Mouse (Mus musculus) kidney, embryonic 14.5 days (tissue): ENCODE measurements at regions not wholly inside any gene's neighbourhood (a gene's known extent, or its start where the extent isn't known, plus 50 kb on each side); places are given as distances from the start of the nearest gene placed in this dataset.

Experiments
- ATAC-seq: fragments of 200-750 bp; cut with Nextera tagmentation; 2 replicates; pipeline ENCODE4 v1.8.0; 2017; ENCODE audit warnings: moderate number of reproducible peaks, mild to moderate bottlenecking, moderate TSS enrichment, moderate library complexity; ENCODE audit not compliant: low FRiP score, low TSS enrichment
- H3K27ac ChIP-seq: fragments of 300-500 bp; sonication (generic); 2 replicates; pipeline ENCODE4 v1.5.1; 2014; ENCODE audit warnings: low read depth, mild to moderate bottlenecking, low read length, moderate library complexity, mixed read lengths
- H3K27me3 ChIP-seq: fragments of 300-500 bp; sonication (generic); 2 replicates; pipeline ENCODE4 v1.6.1; 2014; ENCODE audit warnings: mild to moderate bottlenecking, low read length; ENCODE audit not compliant: control insufficient read depth, insufficient read depth
- H3K36me3 ChIP-seq: fragments of 300-500 bp; sonication (generic); 2 replicates; pipeline ENCODE4 v1.6.1; 2014; ENCODE audit warnings: low read length, mixed read lengths; ENCODE audit not compliant: control insufficient read depth, insufficient read depth
- H3K4me1 ChIP-seq: fragments of 300-500 bp; sonication (generic); 2 replicates; pipeline ENCODE4 v1.6.1; 2014; ENCODE audit warnings: low read length, mixed read lengths; ENCODE audit not compliant: control insufficient read depth, insufficient read depth
- H3K4me2 ChIP-seq: fragments of 300-500 bp; sonication (generic); replicated peaks from 2 replicates; pipeline ENCODE4 v1.6.1; 2014; ENCODE audit warnings: low read depth, mild to moderate bottlenecking, low read length
- H3K4me3 ChIP-seq: fragments of 300-500 bp; sonication (generic); 2 replicates; pipeline ENCODE4 v1.5.1; 2014; ENCODE audit warnings: mild to moderate bottlenecking, low read length
- H3K9ac ChIP-seq: fragments of 300-500 bp; sonication (generic); 2 replicates; pipeline ENCODE4 v1.6.1; 2014; ENCODE audit warnings: low read depth, mild to moderate bottlenecking, low read length, moderate library complexity
- H3K9me3 ChIP-seq: fragments of 300-500 bp; sonication (generic); 2 replicates; pipeline ENCODE4 v1.6.1; 2016; ENCODE audit warnings: low read length; ENCODE audit not compliant: control insufficient read depth
- WGBS: fragments of 180-500 bp; shearing (Covaris S2); extraction: QIAGEN DNeasy Blood & Tissue Kit; methylation state at CpG from one replicate; pipeline ENCODE4 v1.1.7; 2014; 5-methylcytosine and 5-hydroxymethylcytosine counted together

DNA sequence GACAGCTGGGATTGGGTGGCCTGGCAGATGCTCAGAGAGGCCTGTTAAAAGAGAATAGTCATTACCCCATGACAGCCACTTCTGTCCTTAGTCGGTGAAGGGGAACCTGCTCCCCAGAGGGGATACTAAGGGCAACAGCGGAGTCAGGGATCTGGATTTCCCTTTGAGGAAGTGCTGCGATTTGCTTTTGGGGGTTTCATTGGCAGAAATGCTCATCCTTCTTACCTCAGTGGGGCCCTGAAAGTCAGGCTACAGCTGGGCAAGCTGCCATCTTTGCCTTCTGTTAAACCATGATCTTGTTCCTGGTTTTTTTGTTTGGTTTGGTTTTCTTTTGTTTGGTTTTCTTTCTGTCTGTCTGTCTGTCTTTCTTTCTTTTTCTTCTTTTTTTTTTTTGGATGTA lies 195.7 kb downstream of the Bcor start:
- Histone ChIP-seq H3K4me2 (no peak overlapping the region), H3K4me1 (no peaks in the 10 kb centered on the region), H3K27me3 (no peaks in the 10 kb centered on the region; the same call in 1 of the 2 replicates), H3K27ac (no peak overlapping the region), H3K36me3 (no peaks in the 10 kb centered on the region), H3K9ac (no peak overlapping the region), H3K9me3 (no peaks in the 10 kb centered on the region), H3K4me3 (no peak overlapping the region)
- no peak for ATAC-seq
- 74% methylated on average over 3 of the region's 3 CpGs for WGBS

- no peak for ATAC-seq
Measured at GRCm38 (mm10) chrX:11978679-11979078, 181.5 kb downstream of the Bcor start.

DNA sequence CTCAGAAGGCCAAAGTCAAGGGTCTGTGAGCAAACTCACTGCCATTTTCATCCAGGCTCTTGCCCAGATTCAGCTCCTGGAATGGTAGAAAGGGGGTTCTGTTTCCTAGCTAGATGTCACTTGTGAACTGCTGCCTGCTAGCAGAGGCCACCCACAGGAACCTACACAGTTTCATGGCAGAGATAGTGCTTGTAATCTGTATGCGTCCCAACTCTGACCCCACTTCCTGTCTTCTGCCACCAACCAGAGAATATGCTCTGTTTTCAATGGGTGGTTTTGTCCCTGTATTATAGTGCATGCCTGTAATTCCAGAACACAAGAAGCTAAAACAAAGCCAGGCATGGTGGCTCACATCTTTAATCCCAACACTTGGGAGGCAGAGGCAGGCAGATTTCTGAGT lies 176.9 kb downstream of the Bcor start:
- 87% methylated on average over 1 of the region's 1 CpGs for WGBS
- no peak for ATAC-seq
- no peaks in the 10 kb centered on the region; the same call in 1 of the 2 replicates for H3K27me3 ChIP-seq

More at GRCm38 (mm10) chrX:11978679-11979078, 181.5 kb downstream of the Bcor start:
- no peaks in the 10 kb centered on the region for H3K4me1 ChIP-seq
- no peak overlapping the region for H3K4me3 ChIP-seq
- no peak overlapping the region for H3K27ac ChIP-seq
- 84% methylated on average over 4 of the region's 4 CpGs for WGBS
- no peak overlapping the region for H3K9ac ChIP-seq
- no peaks in the 10 kb centered on the region; the same call in 1 of the 2 replicates for H3K27me3 ChIP-seq
- H3K36me3 ChIP-seq: no peaks in the 10 kb centered on the region
- no peaks in the 10 kb centered on the region for H3K9me3 ChIP-seq
- H3K4me2 ChIP-seq: no peak overlapping the region

More for the DNA sequence above, 176.9 kb downstream of the Bcor start:
- H3K9ac ChIP-seq: no peak overlapping the region
- H3K36me3 ChIP-seq: no peaks in the 10 kb centered on the region
- no peak overlapping the region for H3K4me2 ChIP-seq
- H3K27ac ChIP-seq: no peak overlapping the region
- no peaks in the 10 kb centered on the region for H3K9me3 ChIP-seq
- no peaks in the 10 kb centered on the region for H3K4me1 ChIP-seq
- no peak overlapping the region for H3K4me3 ChIP-seq
